Mouse (Mus musculus) neural tube, embryonic 11.5 days (tissue): ENCODE measurements around the gene Slc9c1. TPM values are rescaled to one million over a fixed set of nuclear protein-coding genes. Genes with fewer than 3 reads are reported as not detected.
A peak's percentile ranks its signal among the peaks of the same experiment; 100 is the strongest.

ENCODE experiments used
- ATAC-seq: fragments of 200-750 bp; cut with Nextera tagmentation; 2 replicates; pipeline ENCODE4 v1.8.0; 2017; ENCODE audit warnings: moderate number of reproducible peaks, mild to moderate bottlenecking, moderate TSS enrichment, moderate library complexity; ENCODE audit not compliant: insufficient read depth, low FRiP score, low TSS enrichment
- DNase-seq: peaks from one replicate; pipeline ENCODE4 v3.0.0-alpha.2; 2015; ENCODE audit warnings: low spot score
- H3K27ac ChIP-seq: fragments of 300-500 bp; sonication (generic); 2 replicates; pipeline ENCODE4 v1.5.1; 2014; ENCODE audit warnings: low read depth, mild to moderate bottlenecking, low read length
- H3K27me3 ChIP-seq: fragments of 300-500 bp; sonication (generic); 2 replicates; pipeline ENCODE4 v1.6.1; 2014; ENCODE audit warnings: mild to moderate bottlenecking, low read length, mixed read lengths; ENCODE audit not compliant: control insufficient read depth, insufficient read depth
- H3K36me3 ChIP-seq: fragments of 300-500 bp; sonication (generic); 2 replicates; pipeline ENCODE4 v1.6.1; 2014; ENCODE audit warnings: mild to moderate bottlenecking, low read length, moderate library complexity, mixed read lengths; ENCODE audit not compliant: control insufficient read depth, insufficient read depth
- H3K4me1 ChIP-seq: fragments of 300-500 bp; sonication (generic); 2 replicates; pipeline ENCODE4 v1.6.1; 2014; ENCODE audit warnings: low read length, mixed read lengths; ENCODE audit not compliant: control insufficient read depth, insufficient read depth
- H3K4me2 ChIP-seq: fragments of 300-500 bp; sonication (generic); 2 replicates; pipeline ENCODE4 v1.6.1; 2014; ENCODE audit warnings: low read depth, mild to moderate bottlenecking, moderate library complexity
- H3K4me3 ChIP-seq: fragments of 300-500 bp; sonication (generic); 2 replicates; pipeline ENCODE4 v1.5.1; 2014; ENCODE audit warnings: low read depth, low read length
- H3K9ac ChIP-seq: fragments of 300-500 bp; sonication (generic); 2 replicates; pipeline ENCODE4 v1.6.1; 2014; ENCODE audit warnings: mild to moderate bottlenecking, low read length
- H3K9me3 ChIP-seq: fragments of 300-500 bp; sonication (generic); 2 replicates; pipeline ENCODE4 v1.6.1; 2016; ENCODE audit warnings: low read length; ENCODE audit not compliant: control insufficient read depth
- WGBS: fragments of 180-500 bp; shearing (Covaris S2); extraction: QIAGEN DNeasy Blood & Tissue Kit; methylation state at CpG from one replicate; pipeline ENCODE4 v1.1.7; 2014; 5-methylcytosine and 5-hydroxymethylcytosine counted together
- polyA plus RNA-seq: library from polyadenylated mRNA; unstranded; fragments of >200 nt; fragmentation: Nextera tagmentation; extraction: Ambion mirVana; gene quantifications from 2 replicates; pipeline ENCODE4 v1.2.1, GENCODE M21; 2014

The Slc9c1 gene
- polyA plus RNA-seq, 1 experiment from 2014 or later, result not detected

DNA sequence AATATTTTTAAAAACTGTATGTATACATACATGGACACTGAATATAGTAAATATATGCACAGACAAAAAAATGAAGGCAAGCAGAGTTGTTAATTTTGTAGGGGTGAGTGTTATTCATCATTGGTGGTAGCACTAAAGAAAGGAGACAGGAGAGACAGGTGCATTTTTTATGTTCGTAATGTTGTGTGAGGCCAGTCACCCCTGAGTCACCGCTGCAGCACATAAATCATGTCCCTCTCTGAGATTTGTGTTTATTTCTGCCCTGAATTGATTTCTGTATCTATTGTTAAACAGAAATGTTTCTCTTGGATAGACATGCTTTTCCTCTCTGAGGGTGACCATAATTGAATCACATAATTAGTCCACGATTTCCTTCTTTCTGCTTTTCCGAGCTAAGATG lies 97.3 kb downstream of the Slc9c1 start:
- no peaks in the 10 kb centered on the region for H3K4me1 ChIP-seq
- H3K27ac ChIP-seq, result no peak overlapping the region
- WGBS, result 82% methylated on average over 4 of the region's 4 CpGs
- no peaks in the 10 kb centered on the region for H3K36me3 ChIP-seq
- no peaks in the 10 kb centered on the region for H3K9me3 ChIP-seq
- no peak for DNase-seq
- H3K27me3 ChIP-seq, result no peaks in the 10 kb centered on the region
- no peak overlapping the region for H3K4me2 ChIP-seq
- ATAC-seq, result no peak
- H3K4me3 ChIP-seq, result no peak overlapping the region
- no peak overlapping the region for H3K9ac ChIP-seq

DNA sequence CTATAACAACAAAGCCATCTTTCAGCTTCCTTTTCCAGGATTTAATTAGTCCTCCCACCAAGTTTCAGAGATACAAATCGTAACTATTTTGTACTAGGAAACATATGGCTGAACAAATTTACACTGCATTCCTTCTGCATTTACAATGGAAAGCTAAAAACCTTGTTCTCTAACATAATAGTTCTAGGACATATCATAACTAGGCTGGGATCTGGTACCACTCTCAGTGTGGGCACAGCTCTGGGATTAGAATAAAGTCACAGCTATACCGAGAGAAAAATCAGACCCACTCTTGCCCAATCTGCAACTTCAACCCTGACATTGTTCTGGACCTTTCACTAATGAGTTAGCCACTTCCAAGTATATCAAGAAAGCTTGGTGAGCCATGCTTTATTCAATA lies 100.7 kb downstream of the Slc9c1 start:
- Histone ChIP-seq H3K4me3 (no peak overlapping the region), H3K9me3 (no peaks in the 10 kb centered on the region), H3K4me2 (no peak overlapping the region), H3K9ac (no peak overlapping the region), H3K4me1 (no peaks in the 10 kb centered on the region), H3K27me3 (no peaks in the 10 kb centered on the region), H3K27ac (no peak overlapping the region), H3K36me3 (no peaks in the 10 kb centered on the region)
- no peak for ATAC-seq
- DNase-seq, result no peak
- 92% methylated on average over 2 of the region's 2 CpGs for WGBS

DNA sequence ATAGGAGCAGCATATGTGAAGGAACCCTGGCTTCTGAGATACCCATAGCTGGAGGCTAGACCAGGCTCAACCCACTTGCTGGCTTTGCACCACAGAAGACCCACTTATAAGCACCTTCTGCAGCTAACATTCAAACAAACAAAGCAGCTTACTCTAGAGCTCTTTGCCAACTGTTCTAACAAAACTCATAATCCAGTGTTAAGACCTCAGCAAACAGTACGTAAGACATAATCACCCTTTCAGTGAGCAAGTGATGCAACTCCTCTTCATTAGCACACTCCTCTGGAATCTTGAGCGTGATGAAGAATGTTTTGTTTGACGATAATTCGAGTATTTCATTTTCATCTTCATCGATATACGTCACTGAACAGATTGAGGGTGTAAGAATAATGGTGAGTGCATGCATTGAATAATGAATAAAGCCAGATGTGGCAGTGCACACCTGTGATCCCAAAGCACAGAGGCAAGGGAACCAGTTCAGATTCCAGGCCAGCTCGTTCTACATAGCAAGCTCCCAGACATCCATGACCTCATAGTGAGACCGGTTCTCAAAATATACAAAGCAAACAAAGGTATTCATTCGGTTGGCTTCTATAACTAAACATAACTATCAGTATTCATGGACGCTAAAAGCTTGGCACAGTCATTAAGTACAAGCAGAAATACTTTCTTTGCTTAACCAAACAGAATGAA lies 105.1 kb downstream of the Slc9c1 start:
- Histone ChIP-seq H3K4me3 (no peak overlapping the region), H3K27me3 (no peaks in the 10 kb centered on the region), H3K4me1 (no peaks in the 10 kb centered on the region), H3K9me3 (no peaks in the 10 kb centered on the region), H3K4me2 (no peak overlapping the region), H3K36me3 (no peaks in the 10 kb centered on the region), H3K27ac (no peak overlapping the region), H3K9ac (no peak overlapping the region)
- WGBS, result 84% methylated on average over 10 of the region's 10 CpGs
- DNase-seq (no peak), ATAC-seq (no peak)

DNA sequence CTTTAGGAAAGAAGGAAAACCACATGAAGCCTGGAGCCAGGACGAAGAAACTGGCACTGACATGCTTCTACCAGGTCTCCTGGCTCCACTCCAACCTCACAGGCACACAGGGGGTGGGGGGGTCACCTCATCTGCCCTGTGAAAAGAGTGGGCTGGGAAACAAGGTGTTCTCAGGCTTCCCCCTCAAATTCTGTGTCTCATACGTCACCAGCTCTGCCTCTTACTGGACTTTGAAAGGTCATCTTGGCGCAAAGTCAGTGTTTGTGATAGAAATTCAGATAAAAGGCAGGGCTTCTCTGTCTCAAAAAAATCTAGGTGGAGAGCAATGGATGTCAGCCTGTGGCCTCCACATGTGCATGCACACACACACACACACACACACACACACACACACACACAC lies 106.2 kb downstream of the Slc9c1 start:
- Histone ChIP-seq H3K9me3 (no peaks in the 10 kb centered on the region), H3K9ac (no peak overlapping the region), H3K36me3 (no peaks in the 10 kb centered on the region), H3K27ac (no peak overlapping the region), H3K27me3 (no peaks in the 10 kb centered on the region), H3K4me3 (no peak overlapping the region), H3K4me1 (no peaks in the 10 kb centered on the region), H3K4me2 (no peak overlapping the region)
- WGBS, result 82% methylated on average over 3 of the region's 3 CpGs
- ATAC-seq, result no peak
- no peak for DNase-seq

DNA sequence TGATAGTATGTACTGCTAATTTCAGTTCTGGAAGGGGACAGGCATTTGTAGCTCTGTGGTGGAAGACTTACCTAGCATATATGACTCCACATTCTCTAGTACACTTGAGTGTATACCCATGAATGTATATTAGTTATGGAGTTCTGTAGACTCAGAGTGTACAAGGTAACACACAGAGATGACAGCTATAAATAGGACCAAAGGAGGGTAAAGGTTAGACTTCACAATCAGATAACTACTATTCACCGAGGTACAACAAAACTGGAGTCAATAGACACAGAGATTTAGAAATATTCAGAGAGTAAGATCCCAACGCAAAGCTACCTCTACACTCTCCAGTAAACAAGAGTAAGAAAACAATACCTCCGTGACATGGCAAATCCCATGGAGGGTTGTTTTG lies 108.8 kb downstream of the Slc9c1 start:
- no peak for DNase-seq
- Histone ChIP-seq H3K4me1 (no peaks in the 10 kb centered on the region), H3K4me2 (no peak overlapping the region), H3K9me3 (no peaks in the 10 kb centered on the region), H3K36me3 (no peaks in the 10 kb centered on the region), H3K27ac (no peak overlapping the region), H3K4me3 (no peak overlapping the region), H3K9ac (no peak overlapping the region), H3K27me3 (no peaks in the 10 kb centered on the region)
- no peak for ATAC-seq
- WGBS, result 90% methylated on average over 3 of the region's 3 CpGs

DNA sequence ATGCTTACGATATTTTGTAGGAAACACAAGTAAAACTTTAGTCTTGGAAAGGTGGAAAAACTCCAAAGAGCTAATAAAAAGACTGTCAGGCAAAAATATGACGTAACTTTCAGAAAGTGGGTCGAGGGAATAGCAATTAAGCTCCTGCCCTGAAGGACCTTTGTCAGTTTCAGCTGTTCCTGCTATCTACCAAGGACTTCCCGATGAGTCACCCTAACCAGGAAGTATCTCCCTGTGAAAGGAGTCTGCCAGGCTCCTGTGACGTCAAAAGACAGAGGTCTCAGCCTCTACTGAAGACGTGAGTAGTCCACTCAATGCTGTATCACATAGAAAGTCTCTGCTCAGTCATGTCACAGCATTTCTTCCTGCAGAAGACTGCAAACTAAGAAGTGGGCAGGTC lies 109.3 kb downstream of the Slc9c1 start:
- Histone ChIP-seq H3K9ac (no peak overlapping the region), H3K4me2 (no peak overlapping the region), H3K36me3 (no peaks in the 10 kb centered on the region), H3K9me3 (no peaks in the 10 kb centered on the region), H3K27ac (no peak overlapping the region), H3K27me3 (no peaks in the 10 kb centered on the region), H3K4me3 (no peak overlapping the region), H3K4me1 (no peaks in the 10 kb centered on the region)
- ATAC-seq, result no peak
- DNase-seq, result no peak
- 70% methylated on average over 6 of the region's 6 CpGs for WGBS

DNA sequence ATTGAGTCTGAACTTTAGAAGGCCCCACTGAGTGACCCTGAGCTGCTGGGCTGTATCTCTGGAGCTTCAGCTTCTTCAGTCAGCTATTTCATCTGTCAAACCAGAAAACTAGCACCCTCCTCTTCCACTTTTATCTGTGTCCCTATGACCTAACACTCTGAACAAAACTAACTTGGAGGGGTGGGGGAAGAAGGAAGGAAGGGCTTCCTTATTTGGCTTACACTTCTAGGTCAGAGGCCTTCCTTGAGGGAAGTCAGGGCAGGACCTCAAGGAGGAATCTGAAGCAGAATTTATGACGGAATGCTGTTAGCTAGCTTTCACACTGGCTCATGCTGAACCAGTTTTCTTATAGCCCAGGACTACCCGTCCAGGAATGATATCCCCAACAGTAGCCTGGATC lies 116.4 kb downstream of the Slc9c1 start:
- Histone ChIP-seq H3K27ac (no peak overlapping the region), H3K4me3 (no peak overlapping the region), H3K27me3 (peaks cover 4% of the 10 kb centered on the region; the same call in 1 of the 2 replicates), H3K4me1 (peaks cover 4% of the 10 kb centered on the region; the same call in 1 of the 2 replicates), H3K4me2 (no peak overlapping the region), H3K36me3 (no peaks in the 10 kb centered on the region), H3K9ac (no peak overlapping the region), H3K9me3 (no peaks in the 10 kb centered on the region)
- WGBS, result 71% methylated on average over 2 of the region's 2 CpGs
- no peak for DNase-seq
- no peak for ATAC-seq

DNA sequence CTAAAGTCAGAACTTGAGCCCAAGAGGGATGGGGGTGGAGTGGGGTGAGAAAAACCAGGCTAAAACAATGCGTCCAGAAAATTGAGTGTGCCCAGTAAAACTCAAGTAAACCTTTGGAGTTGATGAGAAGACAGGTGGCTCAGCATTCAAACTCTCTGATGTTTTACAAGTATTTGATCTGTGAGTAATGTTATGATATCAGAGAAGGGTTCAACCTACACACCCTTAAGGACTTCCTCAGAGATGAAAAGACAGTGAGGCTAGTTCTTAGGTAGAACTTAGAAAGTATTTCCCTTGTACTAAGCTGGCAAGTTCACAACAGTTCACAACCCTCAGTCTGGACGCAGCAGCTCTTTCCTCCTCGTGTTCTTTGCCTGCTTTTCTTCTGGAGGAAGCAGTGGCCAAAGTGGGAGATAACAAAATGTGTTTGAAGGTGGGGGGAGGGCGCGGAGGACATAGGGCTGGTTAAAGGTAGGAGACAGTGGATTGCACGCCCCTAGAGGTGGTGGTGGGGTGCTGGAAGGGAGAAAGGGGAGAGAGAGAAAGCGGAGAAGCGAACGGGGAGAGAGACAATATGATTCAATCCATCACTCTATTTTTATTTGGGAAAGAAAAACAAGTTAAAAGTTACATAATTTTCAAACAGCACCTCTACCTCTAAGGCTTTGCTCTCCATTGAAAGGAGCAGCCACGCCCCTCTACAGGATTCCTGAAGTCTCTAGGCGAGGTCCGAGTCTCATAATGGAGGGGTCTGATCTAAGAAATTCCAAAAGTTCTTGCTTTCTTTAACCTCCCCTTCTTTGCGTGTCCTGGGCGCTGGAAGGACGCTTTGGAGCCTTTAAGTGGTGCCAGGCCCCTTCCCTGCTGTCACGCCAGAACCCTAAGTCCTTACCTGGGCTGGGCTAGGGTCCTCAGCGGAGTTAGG lies 118.2 kb downstream of the Slc9c1 start:
- Histone ChIP-seq H3K4me3 (0 out of 2 replicates have a peak overlapping the region, but pooled peaks have one; percentile 8), H3K9ac (no peak overlapping the region), H3K4me1 (peaks cover 4% of the 10 kb centered on the region; the same call in 1 of the 2 replicates), H3K9me3 (no peaks in the 10 kb centered on the region), H3K4me2 (peak overlapping the region; percentile 37), H3K36me3 (no peaks in the 10 kb centered on the region), H3K27me3 (peaks cover 4% of the 10 kb centered on the region; the same call in 1 of the 2 replicates), H3K27ac (no peak overlapping the region)
- ATAC-seq, result no peak
- DNase-seq, result no peak
- 11% methylated on average over 17 of the region's 17 CpGs for WGBS
